Mouse (Mus musculus): Measurements from ENCODE around the gene Nectin2.
"Not testable (repeated sequence)": the region's sequence is repeated elsewhere in the genome, so short reads cannot be mapped to it uniquely, and the experiment has no call there.

Gene Nectin2

DNA sequence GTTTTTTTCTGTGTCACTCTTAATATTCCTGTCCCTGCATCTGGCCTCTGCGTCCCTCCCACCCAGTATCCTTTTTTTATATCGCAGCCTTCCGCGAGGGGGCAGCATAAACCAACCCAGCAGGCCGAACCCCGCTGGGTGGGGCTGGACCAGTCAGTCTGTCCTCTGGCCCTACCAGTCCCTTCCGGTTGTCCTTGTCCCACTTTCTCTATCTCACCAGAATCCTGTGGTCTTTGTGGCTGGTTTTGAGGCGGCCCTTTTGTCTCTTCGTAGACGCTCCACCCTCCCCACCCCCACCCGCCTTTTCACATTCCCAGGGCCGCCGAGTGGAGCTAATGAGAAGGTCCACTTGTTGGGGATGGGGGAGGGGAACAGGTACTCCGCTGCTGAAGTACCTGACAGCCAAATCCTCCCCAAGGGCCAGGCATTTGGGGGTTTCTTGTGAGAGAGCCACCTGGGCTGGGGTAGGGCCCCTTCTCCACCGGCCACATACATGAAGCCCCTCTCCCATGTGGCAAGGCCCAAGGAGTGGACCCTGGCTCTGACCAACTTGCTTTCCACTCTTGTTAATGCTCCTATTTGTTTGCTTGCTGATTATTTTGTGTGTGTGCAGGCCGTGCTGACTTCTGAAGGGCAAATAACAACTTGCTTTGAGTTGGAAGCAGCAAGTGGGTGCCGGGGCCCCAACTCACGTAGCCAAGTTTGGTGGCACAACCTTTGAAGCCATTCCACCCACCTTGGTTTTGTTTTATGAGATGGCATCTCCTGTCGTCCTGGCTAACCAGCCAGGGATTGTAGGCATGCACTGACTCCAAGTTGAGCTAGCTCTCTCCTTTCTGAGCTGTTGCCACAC is at the start of gene Nectin2:
Nectin2 (minus strand) TSS at position 267 of the 853 bp plus-strand sequence.
- DNase-seq (ENCODE audit: low spot score), result peak; percentile 92

DNA sequence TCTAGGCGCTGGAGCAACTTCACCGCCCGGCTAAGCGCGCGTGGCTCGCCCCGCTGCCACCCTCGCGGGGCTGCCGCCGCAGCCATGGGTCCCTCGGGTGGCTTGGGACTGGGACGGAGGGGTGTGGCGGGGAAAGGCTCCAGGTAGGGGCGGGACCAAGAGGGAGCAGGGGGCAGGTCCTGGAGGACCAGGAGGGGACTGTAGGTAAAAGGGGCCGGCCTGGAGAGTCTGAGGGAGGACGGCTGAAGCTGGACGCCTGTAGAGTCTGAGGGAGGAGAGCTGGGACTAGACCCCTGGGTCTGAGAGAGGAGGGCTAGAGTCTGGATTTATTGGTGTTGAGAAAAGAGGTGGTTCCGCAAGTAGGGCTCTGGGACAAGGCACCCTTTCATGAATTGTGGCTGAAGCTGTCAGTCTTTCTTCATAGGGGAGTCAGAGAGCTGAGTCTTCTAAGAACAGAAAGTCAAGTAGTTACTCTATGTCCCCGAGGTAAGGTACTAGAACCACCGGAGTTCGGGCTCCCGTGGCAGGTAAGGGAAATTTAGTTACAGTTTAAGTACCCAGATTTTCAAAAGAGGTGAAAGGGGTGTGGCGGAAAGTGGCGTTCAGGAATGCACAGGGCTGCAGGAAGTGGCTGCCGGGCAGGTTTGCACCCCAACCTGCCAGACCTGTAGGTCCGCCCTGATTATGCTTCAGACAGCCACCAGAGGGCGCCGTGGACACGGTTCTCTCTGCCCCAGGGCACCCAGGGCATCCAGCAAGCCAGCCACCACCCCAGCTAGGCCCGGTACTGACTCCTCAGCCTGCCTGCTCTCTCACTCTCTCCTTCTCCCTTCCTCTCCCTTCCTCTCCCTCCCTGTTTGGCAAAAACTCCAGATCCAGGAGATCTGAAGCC is 46.7 kb upstream of the Nectin2 start, which contains the start of gene Cblc:
Cblc (minus strand) TSS at position 113 of the 892 bp plus-strand sequence.
- peak; percentile 58 for DNase-seq (ENCODE audit: low spot score)

GRCm38 (mm10) chr7:19796254-19796653 is 46.0 kb upstream of the Nectin2 start:
- DNase-seq (ENCODE audit: low spot score), result no peak

DNA sequence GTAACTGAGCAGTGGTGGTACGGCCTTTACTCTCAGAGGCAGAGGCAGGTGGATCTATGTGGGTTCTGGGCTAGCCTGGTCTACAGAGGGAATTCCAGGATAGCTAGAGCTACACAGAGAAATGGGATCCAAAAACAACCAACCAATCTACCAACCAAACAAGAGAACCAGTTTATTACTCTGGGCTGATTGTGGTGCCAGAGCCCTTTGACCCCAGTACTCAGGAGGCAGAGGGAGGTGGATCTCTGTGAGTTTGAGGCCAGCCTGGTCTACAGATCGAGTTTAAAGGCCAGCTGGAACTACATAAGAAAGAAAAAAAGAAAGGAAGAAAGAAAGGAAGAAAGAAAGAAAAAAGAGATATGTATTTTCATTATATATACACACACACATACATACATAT is 45.0 kb upstream of the Nectin2 start:
- no peak for DNase-seq (ENCODE audit: low spot score)

DNA sequence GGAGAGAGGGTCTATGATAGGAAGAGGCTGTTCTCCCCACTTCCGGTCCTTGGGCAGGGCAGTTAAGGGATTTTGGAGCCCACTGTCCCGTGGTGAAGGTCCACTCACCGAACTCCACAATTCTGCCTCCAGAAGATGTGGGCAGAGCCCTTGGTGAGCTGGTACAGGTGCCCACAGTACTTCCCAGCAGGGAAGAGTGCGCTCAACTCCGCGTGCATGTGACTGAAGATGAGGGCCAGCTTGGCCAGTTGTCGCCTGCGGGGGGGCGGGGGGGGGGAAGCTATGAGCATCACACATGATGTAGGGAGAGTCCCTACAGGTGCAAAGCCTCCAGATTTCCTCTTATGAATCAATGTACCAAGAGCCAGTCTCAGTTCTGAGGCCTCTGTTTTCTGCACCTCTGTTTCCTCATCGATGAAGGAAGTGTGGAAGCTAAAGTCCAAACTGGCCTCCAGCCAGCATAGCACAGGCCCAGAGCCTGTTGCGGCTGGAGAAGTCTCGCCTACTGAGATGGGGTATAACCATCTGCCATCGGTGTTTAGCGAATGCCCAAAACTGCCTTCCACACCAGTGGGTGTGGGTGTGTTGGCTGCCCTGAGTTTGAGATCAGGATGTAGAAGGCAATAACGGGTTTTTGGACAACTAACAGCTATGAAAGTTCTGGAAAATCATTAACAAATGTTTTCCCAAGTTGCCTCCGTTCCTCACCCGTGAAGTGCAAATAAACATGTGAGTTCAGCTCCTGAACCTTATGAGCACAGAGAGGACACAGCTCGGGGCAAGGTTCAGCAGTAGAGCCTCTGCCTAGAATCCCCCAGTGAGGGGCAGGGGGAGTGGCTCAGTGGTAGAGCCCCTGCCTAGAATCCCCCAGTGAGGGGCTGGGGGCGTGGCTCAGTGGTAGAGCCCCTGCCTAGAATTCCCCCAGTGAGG is 42.7 kb upstream of the Nectin2 start:
- DNase-seq (ENCODE audit: low spot score), result no peak

GRCm38 (mm10) chr7:19791504-19791903 is 41.2 kb upstream of the Nectin2 start:
- not testable (repeated sequence) for DNase-seq (ENCODE audit: low spot score)

GRCm38 (mm10) chr7:19789904-19790347 is 39.6 kb upstream of the Nectin2 start:
- DNase-seq (ENCODE audit: low spot score), result peak; percentile 71

GRCm38 (mm10) chr7:19785874-19786458 is 35.7 kb upstream of the Nectin2 start:
- no peak for DNase-seq (ENCODE audit: low spot score)

DNA sequence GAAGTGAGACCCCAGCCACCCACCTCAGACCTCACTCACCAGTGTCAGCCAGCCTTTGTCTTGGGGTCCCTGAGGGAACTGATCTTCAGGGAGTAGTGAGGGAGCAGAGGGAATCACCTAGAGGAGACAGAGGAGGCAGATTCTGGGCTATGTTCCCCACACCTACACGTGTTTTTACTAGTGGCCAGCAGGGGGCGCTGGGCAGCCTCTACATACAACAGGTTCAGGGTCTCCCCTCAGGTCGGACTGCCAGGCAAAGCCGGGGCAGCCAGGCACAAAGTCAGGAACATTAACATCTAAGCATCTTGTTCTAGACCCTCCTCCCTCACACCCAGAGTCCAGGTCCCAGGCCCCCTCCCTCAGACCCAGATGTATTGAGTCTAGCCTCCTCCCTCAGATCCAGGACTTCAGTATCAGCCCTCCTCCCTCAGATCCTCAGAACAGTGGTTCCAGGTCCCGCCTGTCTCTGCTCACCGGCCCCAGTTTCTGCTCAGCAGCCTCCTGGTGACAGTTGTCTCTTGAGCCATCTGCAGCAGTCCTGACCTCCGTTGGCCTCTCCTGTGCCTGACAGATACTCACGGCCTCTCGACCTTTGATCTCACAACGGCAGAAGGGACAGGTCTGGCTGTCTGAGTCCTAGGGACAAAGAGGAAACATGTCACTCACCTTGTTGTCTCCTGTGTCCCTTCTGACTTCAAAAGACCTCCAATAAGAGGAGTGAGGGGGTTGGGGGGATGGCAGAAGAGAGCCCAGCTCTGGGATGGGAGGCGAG is 34.7 kb upstream of the Nectin2 start:
- DNase-seq (ENCODE audit: low spot score), result no peak

DNA sequence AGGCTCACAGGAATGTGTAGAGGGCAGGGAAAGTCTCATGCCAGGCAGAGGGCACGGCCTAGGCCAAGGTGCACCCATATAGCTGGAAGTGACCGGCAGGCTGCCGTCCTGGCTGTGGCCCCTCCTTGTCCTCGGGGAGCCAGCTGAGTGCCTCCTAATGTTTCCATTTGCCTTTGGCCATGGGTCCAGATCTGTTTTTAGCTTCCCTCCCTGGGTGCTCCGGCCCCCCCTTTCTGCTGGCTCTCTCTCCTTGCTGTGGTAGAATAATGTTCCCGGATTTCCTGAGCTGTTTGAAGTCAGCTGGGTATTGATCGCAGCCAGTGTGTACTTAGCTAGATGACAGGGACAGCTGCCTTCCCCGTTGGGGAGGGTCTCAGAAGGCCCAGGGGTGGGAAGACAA is 33.3 kb upstream of the Nectin2 start:
- DNase-seq (ENCODE audit: low spot score), result no peak

GRCm38 (mm10) chr7:19782645-19783044 is 32.4 kb upstream of the Nectin2 start:
- no peak for DNase-seq (ENCODE audit: low spot score)

DNA sequence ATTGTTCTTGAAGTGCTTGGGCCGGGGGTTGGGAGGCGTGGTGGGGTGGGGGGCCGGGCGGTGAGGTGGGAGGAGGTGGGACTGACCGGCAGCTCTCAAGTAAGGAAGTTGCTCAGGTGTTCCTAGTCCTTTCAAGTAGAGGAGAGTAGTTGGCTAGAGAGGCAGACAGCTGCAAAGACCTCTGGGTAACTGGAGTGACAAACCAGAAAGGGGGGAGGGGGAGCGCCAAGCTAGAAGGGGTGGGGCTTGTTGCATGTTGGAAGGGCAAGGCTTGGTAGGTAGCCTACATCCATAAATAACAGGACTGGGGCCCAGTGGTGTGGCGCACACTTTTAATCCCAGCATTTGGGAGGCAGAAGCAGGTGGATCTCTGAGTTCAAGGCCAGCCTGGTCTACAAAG is 31.5 kb upstream of the Nectin2 start:
- DNase-seq (ENCODE audit: low spot score), result no peak

GRCm38 (mm10) chr7:19779903-19780302 is 29.6 kb upstream of the Nectin2 start:
- no peak for DNase-seq (ENCODE audit: low spot score)

DNA sequence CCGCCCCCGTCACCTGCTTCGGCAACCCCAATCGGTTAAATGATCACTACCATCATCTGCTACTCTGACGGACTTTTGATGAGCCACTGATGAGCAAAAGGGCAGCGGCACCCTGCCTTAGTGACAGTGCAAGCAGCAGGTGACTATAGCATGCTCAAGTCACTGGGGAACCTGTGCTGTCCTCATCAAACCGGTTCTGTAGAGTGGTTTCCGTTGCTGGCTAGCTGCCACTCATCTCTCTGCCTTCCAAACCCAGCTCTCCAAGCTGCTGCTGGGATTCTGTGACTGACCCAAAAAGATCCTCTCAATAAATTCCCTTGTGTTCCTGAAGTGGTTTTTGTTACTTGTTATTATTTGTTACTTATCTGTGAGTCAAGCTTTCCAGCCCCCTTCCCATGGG is 28.4 kb upstream of the Nectin2 start:
- no peak for DNase-seq (ENCODE audit: low spot score)

GRCm38 (mm10) chr7:19777049-19777723 is 26.9 kb upstream of the Nectin2 start:
- no peak for DNase-seq (ENCODE audit: low spot score)

DNA sequence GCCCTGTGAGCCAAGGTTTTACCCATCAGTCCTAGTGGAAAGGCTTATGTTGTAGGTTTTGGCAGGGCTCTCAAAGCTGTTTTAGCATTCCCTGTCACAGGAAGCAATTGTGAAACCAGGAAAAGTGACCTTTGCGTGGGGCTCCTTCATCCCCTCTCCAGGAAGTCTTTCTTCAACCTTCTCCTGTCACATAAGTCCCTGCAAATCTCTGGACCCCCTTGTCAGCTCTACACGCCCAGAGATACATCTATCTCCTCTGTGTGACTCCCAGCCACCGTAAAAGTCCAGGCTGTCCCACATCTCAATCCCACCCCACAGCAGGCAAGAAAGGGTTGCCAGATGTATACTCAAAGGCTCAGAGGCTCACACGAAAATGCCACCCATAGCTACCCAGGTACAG is 21.4 kb upstream of the Nectin2 start:
- no peak for DNase-seq (ENCODE audit: low spot score)

DNA sequence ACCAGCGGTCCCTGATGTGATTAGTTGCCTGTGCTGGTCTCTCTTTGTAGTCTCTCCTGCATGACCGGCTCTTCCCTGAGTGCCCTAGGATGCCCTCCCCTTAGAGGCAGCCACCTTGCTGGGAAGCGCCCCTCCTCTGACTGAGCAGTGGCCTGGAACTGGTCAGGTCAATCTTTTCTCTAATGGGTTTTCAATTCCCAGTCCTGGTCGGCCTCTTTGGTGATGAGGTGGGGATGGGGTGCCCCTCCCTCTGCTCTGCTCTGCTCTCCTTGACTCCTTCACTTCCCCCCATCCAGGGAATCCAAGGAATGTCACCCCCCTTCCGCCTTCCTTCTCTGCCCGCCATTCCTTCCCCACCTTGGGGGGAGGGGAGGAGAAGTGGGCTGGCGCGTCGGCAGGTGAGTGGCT is 20.7 kb upstream of the Nectin2 start, which contains the start of gene Bcam:
Bcam (minus strand) TSS at position 33 of the 408 bp plus-strand sequence.
- no peak for DNase-seq (ENCODE audit: low spot score)

GRCm38 (mm10) chr7:19770375-19770754 is 20.1 kb upstream of the Nectin2 start:
- DNase-seq (ENCODE audit: low spot score), result peak; percentile 79

DNA sequence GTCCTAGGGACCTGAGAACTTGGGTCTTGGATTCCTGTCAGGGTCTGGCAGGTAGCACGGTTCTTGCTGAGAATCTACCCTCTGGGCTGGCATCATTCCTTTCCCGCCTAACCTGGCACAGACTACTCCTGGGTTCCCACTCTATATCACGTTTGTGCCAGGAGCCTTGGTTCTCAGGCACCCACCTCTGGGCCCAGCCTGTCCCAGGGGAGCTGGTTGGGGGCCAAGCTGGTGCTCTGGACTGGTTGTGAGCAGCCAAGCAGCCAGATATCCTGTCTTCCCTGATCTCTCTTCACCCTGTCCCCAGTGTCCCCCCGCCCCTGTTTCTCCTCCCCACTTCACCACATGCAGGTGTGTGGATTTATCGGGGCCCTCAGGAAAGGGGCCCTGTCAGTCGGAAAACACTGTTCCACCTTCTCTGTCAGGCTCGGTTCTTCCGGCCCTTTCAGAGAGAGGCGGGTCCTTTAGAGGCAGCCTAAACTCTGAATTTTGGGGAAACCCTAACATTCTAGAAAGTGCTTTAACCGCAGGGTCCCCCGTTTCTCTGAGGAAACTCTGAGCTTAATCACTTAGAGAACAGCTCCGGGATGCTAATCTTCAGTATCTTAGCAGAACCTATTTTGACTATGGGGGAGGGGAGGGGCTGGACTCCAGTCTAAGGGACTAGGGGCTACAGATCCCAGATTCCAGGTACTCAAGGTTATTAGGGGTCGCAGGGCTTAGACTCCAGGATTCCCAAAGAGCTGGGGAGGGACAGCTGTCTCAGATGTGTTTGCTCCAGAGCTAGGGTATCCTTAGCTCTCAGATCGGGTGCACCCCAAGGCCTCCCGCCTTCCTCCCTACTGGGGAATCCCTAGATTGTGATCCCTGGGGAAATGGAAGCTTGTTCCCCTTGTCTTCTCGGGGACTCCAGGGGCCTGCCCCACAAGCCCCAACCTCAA is 19.4 kb upstream of the Nectin2 start:
- DNase-seq (ENCODE audit: low spot score), result no peak
